Mouse (Mus musculus): Measurements from ENCODE around the gene Il24.

Gene Il24

GRCm38 (mm10) chr1:130887354-130887753, at the start of gene Il24:
Gene Il24, minus strand, starts transcription at chr1:130887454.
- no peak for DNase-seq (ENCODE audit: low spot score in 2 of 2)

- DNase-seq (ENCODE audit: low spot score in 2 of 2): no peak
Measured at GRCm38 (mm10) chr1:130936351-130936750, 49.1 kb upstream of the Il24 start.

- DNase-seq (ENCODE audit: low spot score in 2 of 2): no peak
Measured at GRCm38 (mm10) chr1:130926484-130926883, 39.2 kb upstream of the Il24 start.

DNA sequence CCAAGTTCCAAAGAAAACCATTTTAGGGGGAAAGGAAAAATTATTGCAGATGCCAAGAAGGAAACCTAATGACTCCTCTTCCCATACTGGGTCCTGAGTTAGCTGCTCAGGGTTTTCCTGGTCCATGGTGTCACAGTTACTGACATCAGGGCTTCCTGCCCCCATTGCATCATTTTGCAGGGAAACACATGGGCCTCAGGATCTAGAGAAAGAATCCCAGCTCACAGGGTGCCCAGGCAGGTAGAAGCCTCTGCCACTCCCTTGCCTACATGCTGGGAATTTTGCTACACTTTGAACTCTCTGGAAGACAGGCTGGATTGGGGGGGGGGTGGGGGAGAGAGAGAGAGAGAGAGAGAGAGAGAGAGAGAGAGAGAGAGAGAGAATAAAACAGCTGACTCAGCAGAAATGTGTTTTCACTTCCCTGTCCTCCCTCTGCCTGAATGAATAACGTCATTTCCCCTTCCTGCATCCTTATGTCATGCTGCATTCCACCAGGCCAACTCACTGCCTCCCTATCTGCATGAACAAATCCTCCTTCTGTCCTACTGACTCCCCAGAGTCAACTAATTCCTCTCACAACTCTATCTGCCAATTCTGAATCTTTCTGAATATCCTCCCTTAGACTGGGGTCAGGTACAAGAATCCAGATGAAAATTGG, 31.2 kb upstream of the Il24 start:
- DNase-seq (ENCODE audit: low spot score in 2 of 2): no peak

DNA sequence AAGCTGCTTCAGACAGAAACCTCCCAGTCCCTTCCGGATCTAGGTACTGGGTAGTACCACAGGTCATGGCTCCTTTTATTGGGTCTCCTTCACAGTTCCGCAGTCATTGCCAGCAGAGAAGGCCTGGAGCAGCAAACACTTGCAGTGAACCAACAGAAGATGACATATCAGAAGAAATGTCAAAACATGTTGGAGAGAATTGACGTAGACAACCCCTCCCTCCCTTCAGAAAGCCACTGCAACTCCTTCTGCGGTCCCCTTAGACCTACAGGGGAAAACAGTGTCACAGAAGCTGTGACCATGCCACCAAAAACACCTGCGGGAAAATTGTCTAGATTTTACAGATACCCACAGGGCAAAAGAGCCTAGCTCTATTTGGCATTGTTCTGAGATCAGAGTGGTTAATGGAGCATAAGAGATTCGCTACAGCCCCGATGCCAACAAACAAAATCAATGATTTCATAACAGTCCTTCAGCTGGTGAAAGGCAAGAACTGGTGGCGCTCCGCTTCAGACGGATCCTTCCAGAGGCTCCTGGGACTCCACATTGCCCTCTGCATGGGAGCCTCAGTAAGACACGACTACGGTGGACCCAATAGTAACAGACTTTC, 24.3 kb upstream of the Il24 start, which contains the start of gene Il20:
Il20 (minus strand) TSS at position 51 of the 610 bp plus-strand sequence.
- no peak for DNase-seq (ENCODE audit: low spot score in 2 of 2)

GRCm38 (mm10) chr1:130902505-130902904, 15.3 kb upstream of the Il24 start:
- no peak for DNase-seq (ENCODE audit: low spot score in 2 of 2)

DNA sequence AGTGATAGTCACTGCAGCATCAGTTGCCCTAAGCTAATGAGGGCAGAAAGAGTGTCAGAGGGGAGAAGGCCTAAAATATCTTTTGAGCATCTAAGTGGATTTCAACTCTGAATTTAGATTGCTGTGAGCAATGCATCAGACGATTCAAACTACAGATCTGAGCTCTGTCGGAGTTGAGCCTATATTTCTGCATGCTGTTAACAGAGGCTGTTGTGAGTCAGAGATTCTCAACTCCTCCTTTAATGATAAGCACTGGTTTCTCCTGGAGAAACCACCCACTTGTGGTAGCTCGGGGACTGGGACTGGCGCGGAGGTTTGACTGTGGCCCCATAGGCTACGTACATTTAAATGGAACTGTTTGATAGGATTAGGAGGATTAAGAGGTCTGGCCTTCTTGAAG, 7.2 kb upstream of the Il24 start:
- no peak for DNase-seq (ENCODE audit: low spot score in 2 of 2)

- DNase-seq (ENCODE audit: low spot score in 2 of 2): no peak
Measured at GRCm38 (mm10) chr1:130893329-130894040, 6.2 kb upstream of the Il24 start.

GRCm38 (mm10) chr1:130892446-130892845, 5.2 kb upstream of the Il24 start:
- DNase-seq (ENCODE audit: low spot score in 2 of 2): no peak

DNA sequence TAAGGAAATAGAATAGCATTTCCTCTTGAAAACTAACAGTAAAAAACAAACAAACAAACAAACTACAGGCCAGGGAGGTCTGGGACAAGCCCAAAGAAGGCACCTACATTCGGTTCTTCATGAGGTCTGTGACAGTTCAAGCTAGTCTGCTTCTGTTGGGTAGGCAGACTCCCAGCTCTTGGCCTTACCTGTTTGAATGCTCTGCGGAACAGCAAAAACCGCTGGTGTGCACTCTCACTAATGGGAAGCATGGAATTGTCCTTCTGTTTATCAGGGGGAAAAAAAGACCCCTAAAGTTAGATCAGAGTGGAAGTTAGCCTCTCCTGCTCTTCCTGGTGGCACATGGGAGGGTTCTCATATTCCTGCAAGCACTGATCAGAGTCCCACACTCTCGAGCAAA, 4.1 kb downstream of the Il24 start:
- no peak for DNase-seq (ENCODE audit: low spot score in 2 of 2)

DNA sequence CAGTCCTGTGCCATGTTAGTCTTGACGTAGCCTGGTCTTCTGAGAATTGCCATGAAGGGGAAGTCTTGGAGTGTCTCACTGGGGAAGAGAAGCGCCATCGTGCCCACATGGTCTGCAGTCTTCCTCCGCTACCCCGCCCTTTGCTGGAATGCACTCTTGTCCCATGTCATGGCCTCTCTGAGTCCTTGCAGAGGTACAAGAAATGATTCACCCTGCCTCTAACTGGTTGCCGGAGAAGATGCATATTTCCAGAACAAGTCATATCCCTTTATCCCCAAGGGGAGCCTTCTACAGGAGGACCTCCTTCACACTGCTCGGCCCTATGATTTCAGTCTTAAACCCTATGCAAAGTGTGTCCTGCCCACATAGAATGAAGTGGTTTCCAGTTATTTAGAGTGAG, 7.3 kb downstream of the Il24 start:
- DNase-seq (ENCODE audit: low spot score in 2 of 2): no peak

DNA sequence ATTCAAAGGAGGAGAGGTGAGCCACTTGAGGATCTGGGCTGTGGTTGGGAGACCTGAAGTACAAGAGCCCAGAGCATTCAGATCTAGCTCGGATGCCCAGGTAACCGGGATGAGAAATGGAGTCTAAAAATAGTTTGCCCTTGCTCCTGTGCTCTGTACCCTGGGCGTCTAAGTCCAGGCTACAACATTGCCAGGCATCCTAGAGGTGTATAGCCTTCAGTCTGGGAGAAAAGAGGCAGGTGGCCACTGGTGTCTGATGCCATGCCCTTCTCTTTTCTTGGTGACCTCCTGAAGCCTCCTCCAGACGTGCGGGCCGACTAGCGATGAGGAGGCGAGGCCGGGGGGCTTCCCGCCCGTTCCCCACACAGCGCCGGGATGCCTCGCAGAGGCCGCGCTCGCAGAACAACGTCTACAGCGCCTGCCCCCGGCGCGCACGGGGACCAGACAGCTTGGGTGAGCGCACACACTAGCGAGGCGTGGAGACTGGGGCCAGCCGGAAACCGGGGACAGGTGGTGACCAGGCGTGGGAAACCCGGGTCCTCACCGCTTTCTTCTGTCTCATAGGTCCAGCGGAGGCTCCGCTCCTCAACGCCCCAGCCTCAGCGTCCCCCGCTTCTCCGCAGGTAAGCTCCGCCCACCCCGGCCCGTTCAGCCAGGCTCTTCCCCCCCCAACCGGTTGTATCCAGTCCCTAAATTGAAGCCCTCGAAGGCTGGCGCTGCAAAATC, 9.2 kb downstream of the Il24 start:
- DNase-seq (ENCODE audit: low spot score in 2 of 2): peak in 1 of 2 experiments; percentile 25

- DNase-seq (ENCODE audit: low spot score in 2 of 2): peak; percentile 66 to 77
Measured at GRCm38 (mm10) chr1:130876931-130877509, 10.2 kb downstream of the Il24 start.

DNA sequence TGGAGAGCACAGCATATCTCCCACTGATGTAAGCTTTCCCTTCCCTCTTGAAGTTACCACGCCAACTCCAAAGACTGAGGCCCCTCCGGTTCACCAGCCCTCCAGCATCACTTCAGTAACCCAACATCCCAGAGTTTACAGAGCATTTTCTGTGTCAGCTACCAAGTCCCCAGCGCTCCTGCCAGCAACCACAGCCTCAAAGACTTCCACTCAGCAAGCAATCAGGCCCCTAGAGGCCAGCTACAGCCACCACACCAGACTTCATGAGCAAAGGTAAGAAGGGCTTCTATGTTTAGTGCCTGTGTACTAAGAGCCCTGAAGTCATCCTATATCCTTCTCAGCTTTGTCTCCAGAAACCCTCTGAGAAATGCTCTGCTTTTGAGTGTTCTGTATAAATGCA, 11.3 kb downstream of the Il24 start:
- DNase-seq (ENCODE audit: low spot score in 2 of 2): no peak

DNA sequence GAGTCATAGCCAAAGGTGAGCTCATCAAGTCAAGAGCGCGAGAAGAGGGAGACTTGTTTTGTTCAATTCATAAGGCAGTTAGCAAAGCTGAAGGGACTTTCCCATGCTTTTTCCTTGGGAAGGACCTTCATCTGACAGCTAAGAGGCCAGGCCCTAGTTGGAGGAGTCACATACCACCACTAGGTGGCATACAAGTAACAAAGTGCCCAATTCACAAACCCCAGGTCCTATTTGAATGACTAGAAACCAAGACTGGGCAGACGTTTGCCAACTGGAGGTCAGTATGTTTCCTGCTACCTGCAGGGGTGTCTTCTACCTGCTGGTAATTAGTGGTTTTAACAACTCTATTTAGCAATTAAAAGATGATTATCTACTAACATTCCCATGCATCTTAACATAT, 12.1 kb downstream of the Il24 start:
- DNase-seq (ENCODE audit: low spot score in 2 of 2): peak; percentile 45 to 50

DNA sequence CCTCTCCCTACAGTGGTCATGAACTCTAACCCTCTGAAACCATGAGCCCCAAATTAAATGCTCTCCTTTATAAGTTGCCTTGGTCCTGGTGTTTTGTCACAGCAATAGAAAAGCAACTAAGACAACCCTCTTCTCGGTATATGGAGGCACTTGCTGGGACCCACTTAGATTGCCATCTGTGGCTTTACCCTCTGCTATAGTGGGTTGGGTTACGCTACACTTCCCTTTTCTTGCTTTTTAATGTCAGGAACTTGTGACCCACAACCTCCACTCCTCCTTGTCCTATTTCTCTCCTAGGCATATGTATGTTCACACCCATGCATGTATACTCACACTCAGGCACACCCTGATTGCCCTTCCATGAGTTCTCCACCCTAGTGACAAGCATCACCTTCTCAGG, 14.3 kb downstream of the Il24 start:
- DNase-seq (ENCODE audit: low spot score in 2 of 2): no peak

GRCm38 (mm10) chr1:130865541-130866221, 21.6 kb downstream of the Il24 start, which contains the start of gene Fcmr:
Gene Fcmr, plus strand, starts transcription at chr1:130865669.
- DNase-seq (ENCODE audit: low spot score in 2 of 2): no peak

GRCm38 (mm10) chr1:130864741-130865140, 22.5 kb downstream of the Il24 start:
- DNase-seq (ENCODE audit: low spot score in 2 of 2): no peak

- DNase-seq (ENCODE audit: low spot score in 2 of 2): no peak
Measured at GRCm38 (mm10) chr1:130864238-130864637, 23.0 kb downstream of the Il24 start.

- DNase-seq (ENCODE audit: low spot score in 2 of 2): no peak
Measured at GRCm38 (mm10) chr1:130857456-130857855, 29.8 kb downstream of the Il24 start.

DNA sequence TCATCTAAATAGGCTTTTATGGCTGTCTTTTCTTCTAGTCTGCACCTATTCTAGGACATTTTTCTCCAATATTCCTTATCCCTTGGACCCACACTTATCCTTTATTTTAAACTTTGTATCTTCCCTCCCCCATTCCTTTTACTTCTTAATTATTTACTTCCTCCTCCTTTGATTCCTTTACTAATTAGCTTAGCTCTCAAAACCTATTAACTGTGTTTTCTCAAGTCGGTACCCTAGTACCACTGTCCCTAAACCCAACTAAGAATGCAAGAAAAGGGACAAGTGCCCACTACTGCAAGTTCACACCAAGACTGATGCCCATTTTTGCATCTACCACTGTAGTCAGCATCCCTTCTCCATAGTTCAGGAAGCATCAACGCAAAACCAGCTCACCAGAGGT, 31.5 kb downstream of the Il24 start:
- no peak for DNase-seq (ENCODE audit: low spot score in 2 of 2)

Measured in right cerebral cortex, postnatal 10 days (tissue).